Mouse (Mus musculus) thymus, postnatal 0 days (tissue): ENCODE measurements at regions not wholly inside any gene's neighbourhood (a gene's known extent, or its start where the extent isn't known, plus 50 kb on each side); places are given as distances from the start of the nearest gene placed in this dataset.
A peak's percentile ranks its signal among the peaks of the same experiment; 100 is the strongest.

Experiments
- DNase-seq: peaks from one replicate; pipeline ENCODE4 v3.0.0-alpha.2; 2015; ENCODE audit warnings: low spot score

- no peak for DNase-seq
Measured at GRCm38 (mm10) chr12:107759291-107759690, 244.1 kb downstream of the Bcl11b start.

- peak; percentile 51 for DNase-seq
Measured at GRCm38 (mm10) chr12:107759911-107760310, 243.5 kb downstream of the Bcl11b start.

GRCm38 (mm10) chr12:107762140-107762539 is 241.3 kb downstream of the Bcl11b start:
- DNase-seq: peak; percentile 71

- peak; percentile 54 for DNase-seq
Measured at GRCm38 (mm10) chr12:107769801-107770515, 233.4 kb downstream of the Bcl11b start.

GRCm38 (mm10) chr12:107770516-107770836 is 232.9 kb downstream of the Bcl11b start:
- no peak for DNase-seq

GRCm38 (mm10) chr12:107771325-107771724 is 232.1 kb downstream of the Bcl11b start:
- DNase-seq: no peak

GRCm38 (mm10) chr12:107771809-107772208 is 231.6 kb downstream of the Bcl11b start:
- no peak for DNase-seq

- no peak for DNase-seq
Measured at GRCm38 (mm10) chr12:107778046-107778445, 225.4 kb downstream of the Bcl11b start.

GRCm38 (mm10) chr12:107779306-107780057 is 223.9 kb downstream of the Bcl11b start:
- peak; percentile 84 for DNase-seq

- DNase-seq: peak; percentile 50
Measured at GRCm38 (mm10) chr12:107782147-107782546, 221.3 kb downstream of the Bcl11b start.

- peak; percentile 77 for DNase-seq
Measured at GRCm38 (mm10) chr12:107783831-107784230, 219.6 kb downstream of the Bcl11b start.

- no peak for DNase-seq
Measured at GRCm38 (mm10) chr12:107789818-107790217, 213.6 kb downstream of the Bcl11b start.

GRCm38 (mm10) chr12:107800296-107800695 is 203.1 kb downstream of the Bcl11b start:
- peak; percentile 47 for DNase-seq

- no peak for DNase-seq
Measured at GRCm38 (mm10) chr12:107807634-107808033, 195.8 kb downstream of the Bcl11b start.

- DNase-seq: no peak
Measured at GRCm38 (mm10) chr12:107808158-107808715, 195.2 kb downstream of the Bcl11b start.

- peak; percentile 40 for DNase-seq
Measured at GRCm38 (mm10) chr12:107811231-107811630, 192.2 kb downstream of the Bcl11b start.

GRCm38 (mm10) chr12:107812549-107813335 is 190.7 kb downstream of the Bcl11b start:
- peak; percentile 45 for DNase-seq

- DNase-seq: peak; percentile 17
Measured at GRCm38 (mm10) chr12:107814926-107815325, 188.5 kb downstream of the Bcl11b start.

- DNase-seq: no peak
Measured at GRCm38 (mm10) chr12:107823768-107824394, 179.5 kb downstream of the Bcl11b start.

GRCm38 (mm10) chr12:107825921-107826320 is 177.5 kb downstream of the Bcl11b start:
- DNase-seq: no peak
